Mouse (Mus musculus): ENCODE measurements around the gene Ddx47.

DNA sequence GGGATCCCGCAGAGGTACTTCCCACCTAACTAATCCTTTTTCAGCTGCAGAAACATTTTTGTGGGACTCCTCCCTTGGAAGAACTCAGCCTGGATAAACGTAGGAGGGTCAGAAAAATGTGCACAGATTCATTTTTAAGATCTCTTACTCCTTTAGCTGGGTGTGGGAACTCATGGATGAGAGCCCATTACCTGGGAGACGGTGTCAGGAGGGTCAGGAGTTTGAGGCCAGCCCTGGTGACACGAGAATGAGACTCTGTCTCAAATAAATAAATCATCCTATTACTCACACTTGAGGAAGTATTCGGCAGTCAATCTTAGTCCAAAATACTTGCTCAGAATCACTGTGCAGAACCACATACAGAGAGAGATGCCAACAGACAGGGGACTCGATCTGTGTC, 58.4 kb downstream of the Ddx47 start:
- TF ChIP-seq CHD2 (IDR thresholded peaks at IDR 0.05; ENCODE audit: low read depth, low read length) (no peak), ZC3H11A (IDR thresholded peaks at IDR 0.05; ENCODE audit: borderline replicate concordance, low read depth, low read length) (no peak), MAFK (IDR thresholded peaks at IDR 0.05; ENCODE audit: insufficient read depth, low read depth, low read length) (no peak), HCFC1 (IDR thresholded peaks at IDR 0.05; ENCODE audit: borderline replicate concordance, insufficient read depth, low read length) (no peak), ZNF384 (IDR thresholded peaks at IDR 0.05; ENCODE audit: low read depth, low read length) (no peak)

All from ES-E14 (cell line).